Mouse (Mus musculus): ENCODE measurements around the gene Rapgef2.

GRCm38 (mm10) chr3:79272939-79273338, 13.4 kb downstream of the Rapgef2 start:
- TF ChIP-seq GATA1 (IDR thresholded peaks at IDR 0.05; ENCODE audit: borderline replicate concordance, low read length): no peak
- TF ChIP-seq FLI1 (IDR thresholded peaks at IDR 0.05; ENCODE audit: low read length): no peak

Measured in megakaryocyte, embryonic 14.5 days (primary cell).